Mouse (Mus musculus) megakaryocyte, embryonic 14.5 days (primary cell): ENCODE measurements around the gene Nmral1.

Source experiments
- FLI1 ChIP-seq: IDR thresholded peaks from 2 replicates; pipeline ENCODE4 v1.6.1; 2012; ENCODE audit warnings: low read length, inconsistent platforms, mixed read lengths
- GATA1 ChIP-seq: IDR thresholded peaks from 3 replicates; pipeline ENCODE4 v1.6.1; 2012; ENCODE audit warnings: mixed read lengths, low read length, inconsistent platforms, borderline replicate concordance

DNA sequence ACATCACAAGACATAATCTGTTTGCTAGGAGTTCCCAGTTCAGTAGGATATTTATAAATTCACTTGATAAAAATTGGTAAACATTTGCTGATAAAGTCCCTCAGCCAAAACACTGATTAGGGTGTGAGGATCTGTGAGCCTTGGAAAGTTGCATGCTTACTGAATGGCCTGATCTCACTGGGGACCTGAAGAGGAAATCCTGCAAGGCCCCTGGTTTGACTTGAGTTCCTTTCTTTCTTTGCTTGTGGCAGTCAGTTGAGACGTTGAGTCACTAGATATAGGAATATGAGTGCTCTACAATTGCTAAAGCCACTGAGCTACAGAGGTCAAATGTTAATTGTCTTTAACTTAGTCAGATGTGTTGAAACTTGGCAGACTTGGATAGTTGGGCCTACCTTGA is 8.8 kb upstream of the Nmral1 start:
- no peak for TF ChIP-seq GATA1
- TF ChIP-seq FLI1 = no peak
